Mouse (Mus musculus) forebrain, embryonic 15.5 days (tissue): Measurements from ENCODE around the gene Ccm2. TPM values are rescaled to one million over a fixed set of nuclear protein-coding genes. Genes with fewer than 3 reads are reported as not detected.

Source experiments
- ATAC-seq: fragments of 200-750 bp; cut with Nextera tagmentation; replicated peaks from 2 replicates; pipeline ENCODE4 v1.8.0; 2017; ENCODE audit warnings: mild to moderate bottlenecking, moderate TSS enrichment, moderate library complexity
- H3K27ac ChIP-seq: fragments of 300-500 bp; sonication (generic); replicated peaks from 2 replicates; pipeline ENCODE4 v1.5.1; 2015; ENCODE audit warnings: mild to moderate bottlenecking, inconsistent platforms
- H3K27me3 ChIP-seq: fragments of 300-500 bp; sonication (generic); 2 replicates; pipeline ENCODE4 v1.6.1; 2015; ENCODE audit warnings: inconsistent platforms
- H3K36me3 ChIP-seq: fragments of 300-500 bp; sonication (generic); 2 replicates; pipeline ENCODE4 v1.6.1; 2015; ENCODE audit warnings: mild to moderate bottlenecking, inconsistent platforms
- H3K4me1 ChIP-seq: fragments of 300-500 bp; sonication (generic); 2 replicates; pipeline ENCODE4 v1.6.1; 2015; ENCODE audit warnings: inconsistent platforms
- H3K4me2 ChIP-seq: fragments of 300-500 bp; sonication (generic); replicated peaks from 2 replicates; pipeline ENCODE4 v1.6.1; 2015; ENCODE audit warnings: mild to moderate bottlenecking, inconsistent platforms
- H3K4me3 ChIP-seq: fragments of 300-500 bp; sonication (generic); 2 replicates; pipeline ENCODE4 v1.5.1; 2015; ENCODE audit warnings: mild to moderate bottlenecking, inconsistent platforms
- H3K9ac ChIP-seq: fragments of 300-500 bp; sonication (generic); replicated peaks from 2 replicates; pipeline ENCODE4 v1.6.1; 2015; ENCODE audit warnings: mild to moderate bottlenecking, inconsistent platforms
- H3K9me3 ChIP-seq: fragments of 300-500 bp; sonication (generic); 2 replicates; pipeline ENCODE4 v1.6.1; 2016; ENCODE audit warnings: inconsistent platforms
- WGBS: fragments of 180-500 bp; shearing (Covaris S2); methylation state at CpG from one replicate; pipeline ENCODE4 v1.1.7; 2015; ENCODE audit warnings: mixed read lengths; 5-methylcytosine and 5-hydroxymethylcytosine counted together
- polyA plus RNA-seq: library from polyadenylated mRNA; unstranded; fragments of >200 nt; fragmentation: Nextera tagmentation; extraction: Ambion mirVana; gene quantifications from 2 replicates; pipeline ENCODE4 v1.2.1, GENCODE M21; 2015

Ccm2 gene
- polyA plus RNA-seq, 1 experiment from 2014 or later: 104 TPM

GRCm38 (mm10) chr11:6601649-6602480 lies 55.2 kb downstream of the Ccm2 start:
- no peak overlapping the region for H3K27ac ChIP-seq
- no peaks in the 10 kb centered on the region for H3K9me3 ChIP-seq
- H3K36me3 ChIP-seq: peaks cover 37% of the 10 kb centered on the region
- peaks cover 63% of the 10 kb centered on the region for H3K4me1 ChIP-seq
- ATAC-seq: no peak
- H3K4me2 ChIP-seq: no peak overlapping the region
- no peaks in the 10 kb centered on the region for H3K27me3 ChIP-seq
- H3K4me3 ChIP-seq: no peak overlapping the region
- WGBS: 87% methylated on average over 20 of the region's 20 CpGs
- no peak overlapping the region for H3K9ac ChIP-seq

GRCm38 (mm10) chr11:6602662-6603061 lies 56.0 kb downstream of the Ccm2 start:
- H3K36me3 ChIP-seq: peaks cover 29% of the 10 kb centered on the region
- H3K9ac ChIP-seq: no peak overlapping the region
- WGBS: 84% methylated on average over 9 of the region's 9 CpGs
- H3K4me1 ChIP-seq: peaks cover 67% of the 10 kb centered on the region
- no peak for ATAC-seq
- no peaks in the 10 kb centered on the region for H3K27me3 ChIP-seq
- H3K4me3 ChIP-seq: no peak overlapping the region
- no peaks in the 10 kb centered on the region for H3K9me3 ChIP-seq
- peak overlapping the region; percentile 86; the same call in 1 of the 2 replicates for H3K4me2 ChIP-seq
- H3K27ac ChIP-seq: no peak overlapping the region

- H3K9me3 ChIP-seq: no peaks in the 10 kb centered on the region
- H3K9ac ChIP-seq: 0 out of 2 replicates have a peak overlapping the region, but pooled peaks have one; percentile 78
- H3K4me3 ChIP-seq: peak overlapping the region; percentile 78
- H3K4me1 ChIP-seq: peaks cover 63% of the 10 kb centered on the region
- no peak for ATAC-seq
- H3K27me3 ChIP-seq: no peaks in the 10 kb centered on the region
- H3K36me3 ChIP-seq: peaks cover 26% of the 10 kb centered on the region
- 82% methylated on average over 9 of the region's 9 CpGs for WGBS
- H3K4me2 ChIP-seq: peak overlapping the region; percentile 86
- peak overlapping the region; percentile 98; the same call in 1 of the 2 replicates for H3K27ac ChIP-seq
Observed at GRCm38 (mm10) chr11:6603224-6603623, 56.5 kb downstream of the Ccm2 start.

DNA sequence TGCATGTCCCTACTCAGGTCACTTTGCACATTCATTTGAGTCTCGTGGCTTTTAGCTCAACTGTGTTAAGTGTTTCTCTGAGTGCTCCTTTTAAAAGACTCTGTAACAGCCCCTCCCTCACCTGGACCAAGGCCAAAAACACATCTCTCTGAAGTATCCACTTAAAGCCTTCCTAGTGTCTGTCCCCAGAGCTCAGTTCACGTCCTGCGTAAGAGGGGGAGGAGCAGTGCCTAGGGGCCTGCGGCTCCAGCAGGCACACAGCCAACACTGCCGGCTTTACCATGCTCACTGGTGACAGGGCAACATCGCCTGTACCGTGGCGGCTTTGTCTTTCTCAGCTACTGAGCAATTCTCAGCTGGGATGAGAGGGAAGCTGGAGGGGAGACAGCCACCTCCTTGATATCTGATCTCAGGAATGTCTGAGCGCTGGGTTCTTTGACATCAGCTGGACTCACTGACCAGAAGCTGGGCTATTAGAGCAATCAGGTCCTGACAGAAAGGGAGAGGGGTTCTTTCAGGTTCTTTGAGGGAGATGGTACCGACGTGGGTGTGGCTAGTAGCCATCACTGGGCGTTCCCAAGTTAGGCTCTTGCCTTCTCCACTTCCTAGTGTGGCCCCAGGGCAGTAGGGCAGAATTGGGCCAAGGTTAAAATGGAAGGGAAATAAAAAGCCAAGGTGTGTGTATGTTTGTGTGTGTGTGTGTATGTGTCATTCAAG lies 57.4 kb downstream of the Ccm2 start:
- peak overlapping the region; percentile 78 for H3K4me3 ChIP-seq
- ATAC-seq: peak; percentile 32
- H3K4me2 ChIP-seq: peak overlapping the region; percentile 86
- no peaks in the 10 kb centered on the region for H3K27me3 ChIP-seq
- peak overlapping the region; percentile 78 for H3K9ac ChIP-seq
- H3K36me3 ChIP-seq: peaks cover 26% of the 10 kb centered on the region
- H3K9me3 ChIP-seq: no peaks in the 10 kb centered on the region
- peak overlapping the region; percentile 98 for H3K27ac ChIP-seq
- WGBS: 6% methylated on average over 12 of the region's 12 CpGs
- peaks cover 56% of the 10 kb centered on the region for H3K4me1 ChIP-seq

- H3K27me3 ChIP-seq: no peaks in the 10 kb centered on the region
- peaks cover 26% of the 10 kb centered on the region for H3K36me3 ChIP-seq
- peak overlapping the region; percentile 98 for H3K27ac ChIP-seq
- ATAC-seq: no peak
- H3K4me1 ChIP-seq: peaks cover 51% of the 10 kb centered on the region
- peak overlapping the region; percentile 78 for H3K9ac ChIP-seq
- peak overlapping the region; percentile 78 for H3K4me3 ChIP-seq
- H3K9me3 ChIP-seq: no peaks in the 10 kb centered on the region
- peak overlapping the region; percentile 86 for H3K4me2 ChIP-seq
Observed at GRCm38 (mm10) chr11:6604604-6604936, 57.9 kb downstream of the Ccm2 start.

- Histone ChIP-seq H3K4me2 (peak overlapping the region; percentile 86), H3K4me3 (peak overlapping the region; percentile 78), H3K36me3 (peaks cover 26% of the 10 kb centered on the region), H3K4me1 (peaks cover 46% of the 10 kb centered on the region), H3K27me3 (no peaks in the 10 kb centered on the region), H3K27ac (peak overlapping the region; percentile 98), H3K9me3 (no peaks in the 10 kb centered on the region), H3K9ac (peak overlapping the region; percentile 78)
- 6% methylated on average over 13 of the region's 13 CpGs for WGBS
- peak; percentile 0 for ATAC-seq
Observed at GRCm38 (mm10) chr11:6605021-6605481, 58.4 kb downstream of the Ccm2 start.

DNA sequence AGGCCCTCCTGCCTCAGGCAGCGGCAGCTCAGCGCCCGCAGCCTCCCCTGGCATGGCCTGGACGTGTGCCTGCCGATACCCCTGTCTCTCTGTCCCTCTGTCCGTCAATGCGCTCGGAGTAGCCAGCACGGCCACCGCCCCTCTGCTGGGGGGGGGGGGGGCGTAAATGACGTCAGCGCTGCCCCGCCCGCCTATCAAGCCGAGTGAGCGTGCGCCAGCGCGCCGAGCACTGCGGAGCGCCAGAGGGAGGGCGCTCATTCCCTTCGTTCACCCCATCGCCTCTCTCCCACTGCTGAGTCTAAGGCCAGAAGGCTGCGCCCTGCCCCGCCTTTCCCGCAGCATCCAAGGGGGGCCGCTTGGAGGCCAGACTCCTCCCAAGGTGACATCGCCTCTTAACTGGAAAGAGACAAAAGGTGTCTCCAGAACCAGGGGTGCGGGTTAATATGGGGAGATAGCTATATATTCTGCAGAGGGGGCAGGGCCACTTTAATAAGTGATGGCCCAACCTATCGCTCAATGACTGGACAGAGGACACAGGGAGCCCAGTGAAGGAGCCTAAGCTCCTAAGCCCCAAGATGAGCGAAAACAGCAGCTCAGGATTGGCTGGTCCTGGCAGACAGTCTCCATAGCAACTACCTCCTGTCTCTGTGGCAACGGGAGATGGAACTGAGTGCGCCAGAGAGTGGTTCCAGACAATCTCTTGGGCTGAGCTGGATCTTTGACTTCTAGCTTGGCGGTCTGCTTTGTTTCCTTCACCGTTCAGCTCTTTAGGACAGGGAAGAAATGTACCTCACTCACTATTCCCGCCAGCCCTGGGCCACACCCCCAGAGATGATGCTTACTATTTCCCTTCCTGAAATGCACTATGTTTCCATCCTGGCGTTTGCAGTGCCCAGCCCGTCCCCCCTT lies 59.1 kb downstream of the Ccm2 start, which contains the start of gene Nacad:
TSS of gene Nacad (minus strand) at position 563 of the 909 bp plus-strand sequence.
- WGBS: 1% methylated on average over 40 of the region's 41 CpGs
- Histone ChIP-seq H3K4me1 (peaks cover 41% of the 10 kb centered on the region), H3K27me3 (no peaks in the 10 kb centered on the region), H3K4me3 (peak within 1 kb of the TSS; percentile 78), H3K4me2 (peak within 1 kb of the TSS; percentile 86), H3K9me3 (no peaks in the 10 kb centered on the region), H3K36me3 (peaks cover 27% of the 10 kb centered on the region), H3K9ac (peak within 1 kb of the TSS; percentile 78), H3K27ac (peak within 1 kb of the TSS; percentile 98)
- ATAC-seq: peak; percentile 93

GRCm38 (mm10) chr11:6615250-6616205 lies 68.8 kb downstream of the Ccm2 start:
- H3K4me1 ChIP-seq: no peaks in the 10 kb centered on the region
- no peak for ATAC-seq
- peaks cover 89% of the 10 kb centered on the region for H3K36me3 ChIP-seq
- WGBS: 94% methylated on average over 12 of the region's 12 CpGs
- H3K27ac ChIP-seq: no peak overlapping the region
- H3K4me3 ChIP-seq: no peak overlapping the region
- no peak overlapping the region for H3K9ac ChIP-seq
- H3K4me2 ChIP-seq: no peak overlapping the region
- H3K27me3 ChIP-seq: no peaks in the 10 kb centered on the region
- H3K9me3 ChIP-seq: no peaks in the 10 kb centered on the region

DNA sequence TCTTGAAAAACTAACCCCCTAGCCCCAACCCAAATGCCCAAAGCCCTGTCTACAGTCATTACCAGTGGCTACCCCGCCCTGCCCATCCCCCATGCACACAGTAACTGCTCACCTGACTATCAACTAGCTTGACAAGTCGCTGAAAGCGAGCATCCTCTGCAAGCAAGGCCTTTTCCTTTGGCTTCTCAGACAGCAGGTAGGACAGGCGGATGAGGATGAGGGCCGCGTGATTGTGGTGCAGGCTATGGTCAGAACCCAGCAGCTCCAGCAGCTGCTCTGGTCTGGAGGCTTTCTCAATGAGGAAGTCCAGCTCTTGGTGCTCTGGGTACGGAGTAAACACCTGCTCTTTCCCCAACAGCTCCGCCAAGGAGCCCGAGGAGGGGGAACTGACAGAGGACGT lies 77.0 kb downstream of the Ccm2 start:
- 91% methylated on average over 10 of the region's 10 CpGs for WGBS
- Histone ChIP-seq H3K4me2 (no peak overlapping the region; the same call in 1 of the 2 replicates), H3K27ac (no peak overlapping the region), H3K4me1 (peaks cover 24% of the 10 kb centered on the region), H3K4me3 (no peak overlapping the region), H3K9me3 (no peaks in the 10 kb centered on the region), H3K36me3 (peaks cover 45% of the 10 kb centered on the region), H3K9ac (no peak overlapping the region), H3K27me3 (no peaks in the 10 kb centered on the region)
- ATAC-seq: no peak

DNA sequence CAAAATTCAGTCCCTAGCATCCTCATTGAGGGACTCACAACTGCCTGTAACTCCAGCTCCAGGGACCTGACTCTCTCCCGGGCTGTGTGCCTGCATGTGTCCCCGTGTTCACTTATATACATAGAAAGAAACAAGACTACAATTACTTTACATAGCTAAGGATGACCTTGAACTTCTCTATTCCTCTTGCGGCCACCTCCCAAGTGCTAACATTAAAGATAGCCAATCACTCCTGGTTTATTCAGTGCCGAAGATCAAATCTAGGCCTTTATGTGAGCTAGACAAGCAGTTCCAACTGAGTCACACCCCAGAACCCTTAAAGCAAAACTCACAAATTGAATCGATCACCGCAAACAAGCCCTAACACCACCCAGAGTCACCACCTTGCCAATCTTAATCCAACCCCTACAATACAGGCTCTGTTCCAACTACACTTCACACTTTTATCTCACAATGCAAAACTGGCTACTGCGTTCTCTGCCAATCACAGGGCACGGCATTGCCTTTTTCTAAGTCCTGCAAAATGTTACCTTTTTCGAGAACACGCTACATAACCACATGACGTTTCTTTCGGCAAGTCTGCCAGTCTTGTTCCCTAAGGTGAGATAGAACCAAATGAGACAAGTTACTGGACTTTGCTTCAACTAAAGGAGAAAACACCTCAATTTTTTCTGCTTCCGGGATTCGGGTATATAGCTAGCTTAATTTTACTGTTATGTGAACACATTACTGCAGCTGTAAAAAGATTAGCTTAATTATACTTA lies 78.1 kb downstream of the Ccm2 start:
- no peaks in the 10 kb centered on the region for H3K9me3 ChIP-seq
- peak overlapping the region; percentile 67 for H3K4me2 ChIP-seq
- H3K27me3 ChIP-seq: no peaks in the 10 kb centered on the region
- 74% methylated on average over 14 of the region's 14 CpGs for WGBS
- peak overlapping the region; percentile 95 for H3K4me3 ChIP-seq
- peaks cover 24% of the 10 kb centered on the region for H3K4me1 ChIP-seq
- peak overlapping the region; percentile 72 for H3K9ac ChIP-seq
- peaks cover 34% of the 10 kb centered on the region for H3K36me3 ChIP-seq
- H3K27ac ChIP-seq: no peak overlapping the region
- no peak for ATAC-seq
